Mouse (Mus musculus) heart, embryonic 10.5 days (tissue): ENCODE measurements around the gene Smc4. TPM values are rescaled to one million over a fixed set of nuclear protein-coding genes. Genes with fewer than 3 reads are reported as not detected.

Source experiments
- DNase-seq: peaks from one replicate; pipeline ENCODE4 v3.0.0-alpha.2; 2017; ENCODE audit warnings: low spot score
- H3K27ac ChIP-seq: fragments of 300-500 bp; sonication (generic); 2 replicates; pipeline ENCODE4 v1.5.1; 2016; ENCODE audit warnings: mild to moderate bottlenecking
- H3K27me3 ChIP-seq: fragments of 300-500 bp; sonication (generic); 2 replicates; pipeline ENCODE4 v1.6.1; 2016; ENCODE audit warnings: mild to moderate bottlenecking; ENCODE audit not compliant: poor library complexity, insufficient read depth, severe bottlenecking
- H3K36me3 ChIP-seq: fragments of 300-500 bp; sonication (generic); 2 replicates; pipeline ENCODE4 v1.6.1; 2016; ENCODE audit warnings: mild to moderate bottlenecking, moderate library complexity
- H3K4me1 ChIP-seq: fragments of 300-500 bp; sonication (generic); 2 replicates; pipeline ENCODE4 v1.6.1; 2016; ENCODE audit warnings: mild to moderate bottlenecking
- H3K4me3 ChIP-seq: fragments of 300-500 bp; sonication (generic); 2 replicates; pipeline ENCODE4 v1.5.1; 2016; ENCODE audit warnings: mild to moderate bottlenecking, moderate library complexity
- H3K9me3 ChIP-seq: fragments of 300-500 bp; sonication (generic); 2 replicates; pipeline ENCODE4 v1.6.1; 2016; ENCODE audit warnings: mild to moderate bottlenecking, moderate library complexity
- WGBS: fragments of 180-500 bp; shearing (Covaris S2); methylation state at CpG from one replicate; pipeline ENCODE4 v1.1.7; 2016; 5-methylcytosine and 5-hydroxymethylcytosine counted together
- polyA plus RNA-seq: library from polyadenylated mRNA; unstranded; fragments of >200 nt; fragmentation: Nextera tagmentation; extraction: Ambion mirVana; gene quantifications from 2 replicates; pipeline ENCODE4 v1.2.1, GENCODE M21; 2016

Gene Smc4
- polyA plus RNA-seq = 156 and 161 TPM in 2 replicates

- peak; percentile 99 for DNase-seq
- H3K4me3 ChIP-seq = peak within 1 kb of the TSS; percentile 89
- H3K27me3 ChIP-seq = no peaks in the 10 kb centered on the region
- peaks cover 6% of the 10 kb centered on the region; the same call in 1 of the 2 replicates for H3K36me3 ChIP-seq
- no peaks in the 10 kb centered on the region for H3K9me3 ChIP-seq
- WGBS = under 1% methylated on average over 76 of the region's 76 CpGs
- H3K4me1 ChIP-seq = peaks cover 6% of the 10 kb centered on the region; the same call in 1 of the 2 replicates
- H3K27ac ChIP-seq = peak within 1 kb of the TSS; percentile 95
Measured at GRCm38 (mm10) chr3:69004437-69005337, at the start of gene Smc4, which contains the start of gene Ift80. Gene Smc4 (plus strand): TSS chr3:69004738. Gene Ift80 (minus strand): TSS chr3:69004570.

- DNase-seq = no peak
- Histone ChIP-seq H3K9me3 (no peaks in the 10 kb centered on the region), H3K36me3 (0 out of 2 replicates have a peak, but pooled peaks cover 4% of the 10 kb centered on the region), H3K4me3 (no peak overlapping the region), H3K4me1 (no peaks in the 10 kb centered on the region), H3K27ac (no peak overlapping the region), H3K27me3 (no peaks in the 10 kb centered on the region)
- 55% methylated on average over 4 of the region's 4 CpGs for WGBS
Measured at GRCm38 (mm10) chr3:68956454-68956853, 48.1 kb upstream of the Smc4 start.

- H3K36me3 ChIP-seq = 0 out of 2 replicates have a peak, but pooled peaks cover 8% of the 10 kb centered on the region
- no peak for DNase-seq
- no peaks in the 10 kb centered on the region for H3K9me3 ChIP-seq
- 89% methylated on average over 3 of the region's 3 CpGs for WGBS
- H3K27ac ChIP-seq = no peak overlapping the region
- no peak overlapping the region for H3K4me3 ChIP-seq
- H3K4me1 ChIP-seq = no peaks in the 10 kb centered on the region
- no peaks in the 10 kb centered on the region for H3K27me3 ChIP-seq
Measured at GRCm38 (mm10) chr3:68957413-68957812, 47.1 kb upstream of the Smc4 start.

- Histone ChIP-seq H3K27me3 (no peaks in the 10 kb centered on the region), H3K4me1 (peaks cover 6% of the 10 kb centered on the region), H3K27ac (no peak overlapping the region), H3K9me3 (no peaks in the 10 kb centered on the region), H3K36me3 (peaks cover 38% of the 10 kb centered on the region), H3K4me3 (no peak overlapping the region)
- DNase-seq = no peak
Measured at GRCm38 (mm10) chr3:68964682-68965081, 39.9 kb upstream of the Smc4 start.

- 88% methylated on average over 6 of the region's 6 CpGs for WGBS
- H3K36me3 ChIP-seq = peaks cover 33% of the 10 kb centered on the region
Measured at GRCm38 (mm10) chr3:68966527-68967285, 37.8 kb upstream of the Smc4 start.

GRCm38 (mm10) chr3:68967404-68967803 is 37.1 kb upstream of the Smc4 start:
- H3K36me3 ChIP-seq = peaks cover 29% of the 10 kb centered on the region
- WGBS = 15% methylated on average over 6 of the region's 6 CpGs

More at GRCm38 (mm10) chr3:68966527-68967285, 37.8 kb upstream of the Smc4 start:
- Histone ChIP-seq H3K4me3 (no peak overlapping the region), H3K4me1 (peaks cover 6% of the 10 kb centered on the region), H3K9me3 (no peaks in the 10 kb centered on the region), H3K27ac (no peak overlapping the region), H3K27me3 (no peaks in the 10 kb centered on the region)
- DNase-seq = no peak

GRCm38 (mm10) chr3:68969091-68969590 is 35.4 kb upstream of the Smc4 start:
- Histone ChIP-seq H3K36me3 (peaks cover 22% of the 10 kb centered on the region), H3K27me3 (no peaks in the 10 kb centered on the region), H3K4me3 (no peak overlapping the region), H3K9me3 (no peaks in the 10 kb centered on the region), H3K27ac (no peak overlapping the region), H3K4me1 (peaks cover 6% of the 10 kb centered on the region)
- DNase-seq = no peak
- WGBS = 90% methylated on average over 3 of the region's 3 CpGs

More at GRCm38 (mm10) chr3:68967404-68967803, 37.1 kb upstream of the Smc4 start:
- no peak for DNase-seq
- H3K9me3 ChIP-seq = no peaks in the 10 kb centered on the region
- H3K27me3 ChIP-seq = no peaks in the 10 kb centered on the region
- no peak overlapping the region for H3K4me3 ChIP-seq
- peaks cover 6% of the 10 kb centered on the region for H3K4me1 ChIP-seq
- H3K27ac ChIP-seq = no peak overlapping the region; the same call in 1 of the 2 replicates

- Histone ChIP-seq H3K9me3 (no peaks in the 10 kb centered on the region), H3K27ac (no peak overlapping the region), H3K36me3 (0 out of 2 replicates have a peak, but pooled peaks cover 2% of the 10 kb centered on the region), H3K4me3 (no peak overlapping the region), H3K4me1 (peaks cover 21% of the 10 kb centered on the region), H3K27me3 (no peaks in the 10 kb centered on the region)
- no peak for DNase-seq
- 49% methylated on average over 1 of the region's 1 CpGs for WGBS
Measured at GRCm38 (mm10) chr3:68973574-68973973, 31.0 kb upstream of the Smc4 start.

- H3K27ac ChIP-seq = no peak overlapping the region
- peaks cover 21% of the 10 kb centered on the region for H3K4me1 ChIP-seq
- 74% methylated on average over 8 of the region's 8 CpGs for WGBS
Measured at GRCm38 (mm10) chr3:68974639-68975532, 29.7 kb upstream of the Smc4 start.

GRCm38 (mm10) chr3:68975533-68976490 is 28.7 kb upstream of the Smc4 start:
- peaks cover 21% of the 10 kb centered on the region for H3K4me1 ChIP-seq
- H3K36me3 ChIP-seq = 0 out of 2 replicates have a peak, but pooled peaks cover 2% of the 10 kb centered on the region
- no peaks in the 10 kb centered on the region for H3K9me3 ChIP-seq
- 56% methylated on average over 9 of the region's 9 CpGs for WGBS
- H3K27ac ChIP-seq = peak overlapping the region; percentile 59; the same call in 1 of the 2 replicates
- H3K4me3 ChIP-seq = no peak overlapping the region
- no peak for DNase-seq
- H3K27me3 ChIP-seq = no peaks in the 10 kb centered on the region

More at GRCm38 (mm10) chr3:68974639-68975532, 29.7 kb upstream of the Smc4 start:
- no peak for DNase-seq
- Histone ChIP-seq H3K9me3 (no peaks in the 10 kb centered on the region), H3K36me3 (0 out of 2 replicates have a peak, but pooled peaks cover 2% of the 10 kb centered on the region), H3K27me3 (no peaks in the 10 kb centered on the region), H3K4me3 (no peak overlapping the region)

GRCm38 (mm10) chr3:68977696-68978095 is 26.8 kb upstream of the Smc4 start:
- Histone ChIP-seq H3K4me3 (no peak overlapping the region), H3K27ac (no peak overlapping the region), H3K9me3 (no peaks in the 10 kb centered on the region), H3K4me1 (peaks cover 21% of the 10 kb centered on the region), H3K27me3 (no peaks in the 10 kb centered on the region), H3K36me3 (0 out of 2 replicates have a peak, but pooled peaks cover 2% of the 10 kb centered on the region)
- DNase-seq = no peak
- WGBS = 48% methylated on average over 4 of the region's 4 CpGs
